Mouse (Mus musculus) forebrain, embryonic 11.5 days (tissue): ENCODE data around the gene Clec14a. TPM values are rescaled to one million over a fixed set of nuclear protein-coding genes. Genes with fewer than 3 reads are reported as not detected.

Experiments
- ATAC-seq: fragments of 200-750 bp; cut with Nextera tagmentation; replicated peaks from 2 replicates; pipeline ENCODE4 v1.8.0; 2017; ENCODE audit warnings: moderate TSS enrichment; ENCODE audit not compliant: low FRiP score
- DNase-seq: peaks from one replicate; pipeline ENCODE4 v3.0.0-alpha.2; 2017; ENCODE audit warnings: low spot score
- H3K27ac ChIP-seq: fragments of 300-500 bp; sonication (generic); 2 replicates; pipeline ENCODE4 v1.5.1; 2014; ENCODE audit warnings: low read depth, low read length
- H3K27me3 ChIP-seq: fragments of 300-500 bp; sonication (generic); 2 replicates; pipeline ENCODE4 v1.6.1; 2014; ENCODE audit warnings: mild to moderate bottlenecking, low read length, mixed read lengths; ENCODE audit not compliant: control insufficient read depth, insufficient read depth
- H3K36me3 ChIP-seq: fragments of 300-500 bp; sonication (generic); 2 replicates; pipeline ENCODE4 v1.6.1; 2014; ENCODE audit warnings: mild to moderate bottlenecking, low read length, moderate library complexity, mixed read lengths; ENCODE audit not compliant: control insufficient read depth, insufficient read depth
- H3K4me1 ChIP-seq: fragments of 300-500 bp; sonication (generic); replicated peaks from 2 replicates; pipeline ENCODE4 v1.6.1; 2014; ENCODE audit warnings: low read length, mixed read lengths; ENCODE audit not compliant: control insufficient read depth, insufficient read depth
- H3K4me2 ChIP-seq: fragments of 300-500 bp; sonication (generic); 2 replicates; pipeline ENCODE4 v1.6.1; 2014; ENCODE audit warnings: low read depth, mild to moderate bottlenecking, low read length, moderate library complexity, mixed read lengths; ENCODE audit not compliant: severe bottlenecking
- H3K4me3 ChIP-seq: fragments of 300-500 bp; sonication (generic); 2 replicates; pipeline ENCODE4 v1.5.1; 2014; ENCODE audit warnings: low read depth, low read length
- H3K9ac ChIP-seq: fragments of 300-500 bp; sonication (generic); 2 replicates; pipeline ENCODE4 v1.6.1; 2014; ENCODE audit warnings: low read length
- H3K9me3 ChIP-seq: fragments of 300-500 bp; sonication (generic); 2 replicates; pipeline ENCODE4 v1.6.1; 2016; ENCODE audit warnings: low read length, mixed read lengths; ENCODE audit not compliant: control insufficient read depth
- WGBS: fragments of 180-500 bp; shearing (Covaris S2); extraction: QIAGEN DNeasy Blood & Tissue Kit; methylation state at CpG from one replicate; pipeline ENCODE4 v1.1.7; 2014; 5-methylcytosine and 5-hydroxymethylcytosine counted together
- polyA plus RNA-seq: library from polyadenylated mRNA; unstranded; fragments of >200 nt; fragmentation: Nextera tagmentation; extraction: Ambion mirVana; gene quantifications from 2 replicates; pipeline ENCODE4 v1.2.1, GENCODE M21; 2014

Clec14a gene
- polyA plus RNA-seq, 1 experiment from 2014 or later, result 5.3 TPM

DNA sequence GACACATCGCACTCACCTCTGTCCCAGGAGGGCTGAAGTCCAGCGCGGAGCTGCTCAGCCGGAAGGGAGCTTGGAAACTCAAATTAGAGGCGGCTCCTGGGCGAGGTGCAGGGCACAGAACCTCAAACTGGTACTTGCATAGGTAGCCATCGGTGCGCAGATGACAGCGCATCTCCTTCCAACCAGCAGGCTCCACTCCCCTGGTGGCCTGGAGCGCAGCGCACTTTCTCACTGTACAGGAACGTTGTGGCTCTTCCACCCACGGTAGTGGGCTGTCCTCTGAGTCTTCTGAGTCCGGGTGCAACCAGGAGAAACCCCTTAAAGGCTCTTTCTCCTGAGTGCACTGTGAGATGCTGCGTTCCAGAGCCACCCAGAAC, 916 bp downstream of the Clec14a start:
- ATAC-seq, result peak; percentile 65
- Histone ChIP-seq H3K4me3 (peak overlapping the region; percentile 20), H3K9ac (peak overlapping the region; percentile 49), H3K36me3 (no peaks in the 10 kb centered on the region), H3K4me1 (0 out of 2 replicates have a peak, but pooled peaks cover 4% of the 10 kb centered on the region), H3K27me3 (peaks cover 4% of the 10 kb centered on the region; the same call in 1 of the 2 replicates), H3K27ac (0 out of 2 replicates have a peak overlapping the region, but pooled peaks have one; percentile 12), H3K4me2 (peak overlapping the region; percentile 46), H3K9me3 (no peaks in the 10 kb centered on the region)
- DNase-seq, result peak; percentile 62
- WGBS, result 3% methylated on average over 15 of the region's 15 CpGs

DNA sequence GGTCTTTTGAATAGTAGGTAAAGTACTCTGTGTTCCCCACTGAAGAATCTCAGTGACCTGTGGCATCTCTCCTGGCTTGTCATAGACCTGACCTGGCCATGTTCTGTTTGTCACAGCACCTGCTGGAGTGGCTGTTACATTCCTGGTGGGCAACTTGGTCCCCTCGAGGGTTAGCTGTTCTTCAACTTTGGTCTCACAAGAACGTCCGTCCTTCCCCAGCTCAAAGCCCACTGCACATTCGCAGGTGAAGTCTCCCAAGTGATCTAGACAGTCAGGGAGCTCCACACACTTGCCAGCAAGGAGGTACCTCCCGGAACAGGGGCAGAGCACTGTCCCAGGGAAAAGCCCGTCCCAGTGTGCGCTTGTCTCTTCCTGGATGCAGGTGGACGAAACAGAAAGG, 1.3 kb downstream of the Clec14a start:
- peak overlapping the region; percentile 49; the same call in 1 of the 2 replicates for H3K9ac ChIP-seq
- H3K4me2 ChIP-seq, result peak overlapping the region; percentile 46
- H3K27me3 ChIP-seq, result peaks cover 4% of the 10 kb centered on the region; the same call in 1 of the 2 replicates
- no peaks in the 10 kb centered on the region for H3K9me3 ChIP-seq
- H3K36me3 ChIP-seq, result no peaks in the 10 kb centered on the region
- H3K4me1 ChIP-seq, result 0 out of 2 replicates have a peak, but pooled peaks cover 4% of the 10 kb centered on the region
- H3K4me3 ChIP-seq, result peak overlapping the region; percentile 20
- peak; percentile 23 for ATAC-seq
- 0 out of 2 replicates have a peak overlapping the region, but pooled peaks have one; percentile 12 for H3K27ac ChIP-seq
- 44% methylated on average over 8 of the region's 8 CpGs for WGBS
- DNase-seq, result no peak

- Histone ChIP-seq H3K27ac (no peak overlapping the region), H3K4me2 (no peak overlapping the region), H3K36me3 (no peaks in the 10 kb centered on the region), H3K4me3 (no peak overlapping the region), H3K9ac (no peak overlapping the region), H3K4me1 (no peaks in the 10 kb centered on the region), H3K9me3 (no peaks in the 10 kb centered on the region), H3K27me3 (no peaks in the 10 kb centered on the region)
- WGBS, result 92% methylated on average over 1 of the region's 1 CpGs
- ATAC-seq (no peak), DNase-seq (no peak)
These were observed 17.2 kb downstream of the Clec14a start for GRCm38 (mm10) chr12:58251901-58252300.

DNA sequence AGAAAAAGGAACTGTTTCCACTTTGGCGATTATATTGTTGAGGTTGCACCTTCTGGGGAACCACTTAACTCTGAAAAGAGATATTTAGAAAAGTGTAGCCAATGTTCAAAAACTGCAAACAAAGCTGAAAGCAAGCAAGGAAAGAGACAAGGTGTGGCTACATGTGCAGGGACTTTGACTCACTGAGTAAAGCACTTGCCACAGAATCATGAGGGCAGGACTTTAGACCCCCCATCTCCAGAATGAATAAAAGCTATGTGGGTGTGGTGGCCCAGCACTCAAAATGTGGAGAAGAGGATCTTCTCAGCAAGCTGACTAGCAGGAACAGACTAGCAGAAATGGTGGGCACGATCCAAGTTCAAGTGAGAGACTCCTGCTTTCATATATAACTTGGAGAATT, 36.6 kb downstream of the Clec14a start:
- Histone ChIP-seq H3K4me3 (no peak overlapping the region), H3K4me2 (no peak overlapping the region), H3K27ac (no peak overlapping the region), H3K4me1 (no peaks in the 10 kb centered on the region), H3K9ac (no peak overlapping the region), H3K36me3 (no peaks in the 10 kb centered on the region), H3K27me3 (no peaks in the 10 kb centered on the region), H3K9me3 (no peaks in the 10 kb centered on the region)
- no peak for ATAC-seq
- WGBS, result 85% methylated on average over 2 of the region's 2 CpGs
- no peak for DNase-seq

GRCm38 (mm10) chr12:58225644-58226043, 43.4 kb downstream of the Clec14a start:
- H3K4me2 ChIP-seq, result no peak overlapping the region
- no peak overlapping the region for H3K9ac ChIP-seq
- H3K9me3 ChIP-seq, result no peaks in the 10 kb centered on the region
- ATAC-seq (no peak), DNase-seq (no peak)
- no peaks in the 10 kb centered on the region for H3K4me1 ChIP-seq
- H3K4me3 ChIP-seq, result no peak overlapping the region
- no peaks in the 10 kb centered on the region for H3K36me3 ChIP-seq
- WGBS, result 77% methylated on average over 5 of the region's 5 CpGs
- H3K27ac ChIP-seq, result no peak overlapping the region
- no peaks in the 10 kb centered on the region for H3K27me3 ChIP-seq

- peaks cover 7% of the 10 kb centered on the region for H3K27me3 ChIP-seq
- no peak overlapping the region for H3K27ac ChIP-seq
- no peak overlapping the region for H3K9ac ChIP-seq
- ATAC-seq (no peak), DNase-seq (no peak)
- no peaks in the 10 kb centered on the region for H3K36me3 ChIP-seq
- H3K4me3 ChIP-seq, result no peak overlapping the region
- H3K4me2 ChIP-seq, result no peak overlapping the region
- no peaks in the 10 kb centered on the region for H3K9me3 ChIP-seq
- WGBS, result 88% methylated on average over 3 of the region's 3 CpGs
- H3K4me1 ChIP-seq, result peaks cover 3% of the 10 kb centered on the region; the same call in 1 of the 2 replicates
These were observed 50.0 kb downstream of the Clec14a start for GRCm38 (mm10) chr12:58219078-58219477.

GRCm38 (mm10) chr12:58216218-58216617, 52.9 kb downstream of the Clec14a start:
- no peak for DNase-seq
- Histone ChIP-seq H3K27ac (no peak overlapping the region), H3K4me1 (peaks cover 20% of the 10 kb centered on the region), H3K9me3 (no peaks in the 10 kb centered on the region), H3K9ac (no peak overlapping the region), H3K4me3 (no peak overlapping the region), H3K4me2 (no peak overlapping the region), H3K36me3 (no peaks in the 10 kb centered on the region), H3K27me3 (peaks cover 33% of the 10 kb centered on the region)
- 54% methylated on average over 2 of the region's 2 CpGs for WGBS
- ATAC-seq, result no peak

Other genes starting within 250 kb of the Clec14a start
- gene Sstr1, start 57.5 kb downstream of the Clec14a start, polyA plus RNA-seq, result not detected in 2 replicates